Mouse (Mus musculus) CD8-positive naive resting alpha-beta T cell, adult 2 months (primary cell): Measurements from ENCODE around the gene Chst5.
"Not testable (repeated sequence)": the region's sequence is repeated elsewhere in the genome, so short reads cannot be mapped to it uniquely, and the experiment has no call there.

Experiments
- DNase-seq, 2 experiments: peaks; one replicate each; pipeline ENCODE4 v3.0.0; 2022; ENCODE audit warnings: low read depth in 2 of 2, low spot score in 2 of 2

Chst5 gene

DNA sequence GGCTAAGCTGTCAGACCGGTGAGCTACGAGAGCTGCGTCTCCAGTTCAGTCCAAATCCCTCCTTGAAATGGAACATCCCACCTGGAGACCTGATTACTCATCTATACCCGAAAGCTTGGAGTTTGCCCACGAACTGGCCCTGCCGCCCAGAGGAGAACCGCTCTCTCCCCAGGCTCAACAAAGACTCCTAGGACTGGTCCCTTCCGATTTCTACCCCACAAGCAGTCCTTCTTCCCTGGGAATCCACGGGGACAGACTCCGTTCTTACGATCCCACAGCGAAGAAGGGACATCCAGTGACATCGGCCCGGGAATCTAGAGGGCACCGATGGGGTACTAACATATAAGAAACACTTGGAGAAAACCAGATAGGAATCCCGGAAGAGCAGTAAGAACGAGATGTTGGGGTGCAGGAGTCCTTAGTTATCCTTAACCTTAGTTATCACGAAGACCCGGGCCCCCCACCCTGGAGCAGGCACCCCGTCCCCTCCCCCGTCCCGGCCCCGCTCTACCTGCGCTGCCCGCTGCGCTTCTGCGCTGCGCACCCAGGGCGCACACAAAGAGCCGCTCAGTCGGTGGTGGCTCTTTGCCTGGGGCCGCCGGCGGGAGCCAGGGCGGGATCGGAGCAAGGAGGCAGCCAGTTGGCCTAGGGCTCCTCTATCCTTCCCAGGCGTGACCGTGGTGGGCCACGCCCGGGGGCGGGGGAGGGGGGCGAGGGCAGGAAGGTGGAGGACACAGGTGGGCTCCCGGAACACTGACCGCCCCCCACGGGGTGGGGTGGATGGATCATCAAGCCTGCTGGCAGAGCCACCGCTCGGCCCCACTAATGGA is at the start of gene Chst5:
TSS of gene Chst5 (minus strand) at position 827 of the 830 bp plus-strand sequence.
- no peak for DNase-seq

- DNase-seq: no peak
These were observed 47.0 kb upstream of the Chst5 start for GRCm38 (mm10) chr8:111957231-111957630.

GRCm38 (mm10) chr8:111955879-111956278 is 45.6 kb upstream of the Chst5 start:
- no peak for DNase-seq

- DNase-seq: no peak
These were observed 44.8 kb upstream of the Chst5 start for GRCm38 (mm10) chr8:111954844-111955594.

- no peak for DNase-seq
These were observed 41.7 kb upstream of the Chst5 start for GRCm38 (mm10) chr8:111951936-111952335.

DNA sequence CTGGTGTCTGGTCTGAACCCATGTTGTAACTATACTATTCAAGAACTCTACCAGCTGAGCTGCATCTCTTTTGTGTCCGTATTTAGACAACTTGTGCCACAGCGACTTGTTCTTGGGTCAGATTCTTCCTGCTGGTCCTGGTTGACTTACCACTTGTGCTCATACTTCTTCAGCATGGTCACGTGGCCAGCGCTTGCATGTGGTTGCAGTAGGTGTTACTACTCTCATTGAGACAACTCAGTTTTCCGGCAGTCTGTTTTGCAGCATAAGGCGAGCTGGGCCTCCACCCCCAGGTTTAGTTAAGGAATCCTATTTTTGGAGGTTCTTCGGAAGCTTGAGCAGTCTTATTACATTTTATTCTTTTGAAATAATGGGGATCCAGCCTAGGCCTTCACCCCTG is 41.1 kb upstream of the Chst5 start:
- DNase-seq: no peak

DNA sequence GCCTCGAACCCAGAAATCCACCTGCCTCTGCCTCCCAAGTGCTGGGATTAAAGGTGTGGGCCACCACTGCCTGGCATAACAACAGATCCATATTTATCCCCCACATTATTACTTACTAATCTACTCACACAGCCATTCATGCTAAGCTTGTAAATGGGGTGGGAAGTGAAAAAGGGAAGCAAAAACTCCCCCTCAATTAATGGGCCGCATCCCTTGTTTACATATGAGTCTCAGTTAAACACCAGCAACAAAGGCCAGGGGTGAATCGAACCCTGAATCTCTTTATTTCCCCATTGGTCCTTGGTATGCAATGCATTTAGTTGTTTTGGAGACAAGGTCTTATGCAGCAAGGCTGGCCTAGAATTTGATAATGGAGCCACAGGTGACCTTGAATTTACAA is 40.6 kb upstream of the Chst5 start:
- DNase-seq: no peak

GRCm38 (mm10) chr8:111947954-111948353 is 37.7 kb upstream of the Chst5 start:
- no peak for DNase-seq

DNA sequence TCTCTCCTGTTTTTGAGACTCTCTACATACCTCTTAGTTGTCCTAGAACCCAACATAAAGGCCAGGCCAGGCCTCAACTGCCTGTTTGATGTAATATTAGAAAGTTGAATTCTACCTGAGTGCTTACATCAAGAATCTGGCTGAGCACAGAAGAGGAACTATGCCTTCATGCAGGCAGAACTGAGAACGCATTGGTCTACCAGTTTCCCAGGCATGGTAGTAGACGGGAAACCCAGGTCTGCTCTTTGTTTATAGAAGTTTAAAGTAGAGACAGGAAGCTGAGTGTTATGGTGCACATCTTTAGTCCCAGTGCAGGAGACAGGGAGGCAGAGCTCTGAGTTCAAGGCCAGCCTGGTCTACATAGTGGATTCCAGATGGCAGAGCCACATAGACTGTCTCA is 36.9 kb upstream of the Chst5 start:
- no peak for DNase-seq

GRCm38 (mm10) chr8:111943544-111943943 is 33.3 kb upstream of the Chst5 start:
- DNase-seq: no peak

- DNase-seq: peak; percentile 37 to 54
These were observed 30.8 kb upstream of the Chst5 start for GRCm38 (mm10) chr8:111941101-111941454.

DNA sequence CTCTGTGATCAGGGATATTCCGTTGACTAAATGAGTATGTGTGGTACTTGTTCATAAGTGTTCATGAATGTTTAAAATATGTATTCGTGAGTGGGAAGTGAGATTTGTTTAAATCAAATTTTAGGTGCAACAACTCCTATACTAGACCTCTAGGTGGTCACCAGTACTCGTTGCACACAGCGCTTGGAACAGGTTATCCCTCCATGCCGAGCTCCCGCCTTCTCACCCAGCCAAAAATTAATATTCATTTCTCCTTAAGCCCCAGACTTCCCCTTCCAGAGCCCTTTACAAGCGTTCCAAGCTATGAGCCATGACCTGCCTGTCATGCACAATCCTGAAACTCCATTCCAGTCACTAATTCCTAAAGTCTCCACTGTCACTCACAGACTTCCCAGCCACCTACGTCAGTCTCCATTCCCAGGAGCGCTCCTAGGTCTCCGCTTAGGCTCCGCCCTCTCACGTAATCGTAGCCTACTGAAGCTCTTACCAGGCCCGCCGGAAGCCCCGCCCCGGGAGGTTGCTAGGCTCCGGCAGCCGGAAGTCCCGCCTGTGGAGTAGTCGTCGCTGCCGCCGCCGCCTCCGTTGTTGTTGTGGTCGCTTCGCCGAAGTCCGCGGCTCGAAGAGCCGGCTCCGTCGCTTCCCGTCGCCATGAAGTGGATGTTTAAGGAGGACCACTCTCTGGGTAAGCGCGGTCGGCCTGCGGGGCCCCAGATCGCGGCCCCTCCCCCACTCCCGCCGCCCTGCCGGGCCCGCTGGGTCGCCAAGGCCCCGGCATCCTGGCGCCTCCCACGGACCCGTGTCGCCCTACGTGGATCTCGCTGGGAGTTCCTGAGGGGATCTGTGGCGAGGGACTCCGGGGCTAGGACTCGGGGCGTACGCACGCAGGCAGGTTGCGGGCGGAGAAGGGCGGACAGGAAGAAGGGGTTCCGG is 30.2 kb upstream of the Chst5 start, which contains the start of gene Gabarapl2:
TSS of gene Gabarapl2 (plus strand) at position 533 of the 930 bp plus-strand sequence.
- peak; percentile 86 to 93 for DNase-seq

GRCm38 (mm10) chr8:111939516-111940142 is 29.4 kb upstream of the Chst5 start:
- DNase-seq: peak in 1 of 2 experiments; percentile 10

GRCm38 (mm10) chr8:111938076-111938985 is 28.1 kb upstream of the Chst5 start:
- DNase-seq: not testable (repeated sequence)

DNA sequence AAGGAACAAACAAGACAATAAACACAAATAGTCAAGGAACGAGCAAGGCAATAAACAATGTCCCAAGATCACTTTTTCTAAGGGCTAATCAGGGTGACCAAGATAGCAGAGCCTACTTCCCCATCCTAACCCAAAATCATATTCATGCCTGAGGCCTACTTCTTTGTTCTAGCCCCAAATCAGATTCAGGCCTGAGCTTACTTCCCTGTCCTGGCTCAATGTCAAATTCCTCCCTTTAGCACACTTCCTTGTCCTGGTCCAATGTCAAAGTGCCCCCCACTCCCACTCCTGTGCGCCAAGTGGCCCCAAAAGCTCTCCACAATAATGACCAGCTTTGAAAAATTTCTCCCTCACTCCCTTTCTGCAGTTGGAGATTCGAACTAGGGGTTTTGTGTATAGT is 26.9 kb upstream of the Chst5 start:
- DNase-seq: no peak

GRCm38 (mm10) chr8:111934201-111934600 is 24.0 kb upstream of the Chst5 start:
- no peak for DNase-seq

DNA sequence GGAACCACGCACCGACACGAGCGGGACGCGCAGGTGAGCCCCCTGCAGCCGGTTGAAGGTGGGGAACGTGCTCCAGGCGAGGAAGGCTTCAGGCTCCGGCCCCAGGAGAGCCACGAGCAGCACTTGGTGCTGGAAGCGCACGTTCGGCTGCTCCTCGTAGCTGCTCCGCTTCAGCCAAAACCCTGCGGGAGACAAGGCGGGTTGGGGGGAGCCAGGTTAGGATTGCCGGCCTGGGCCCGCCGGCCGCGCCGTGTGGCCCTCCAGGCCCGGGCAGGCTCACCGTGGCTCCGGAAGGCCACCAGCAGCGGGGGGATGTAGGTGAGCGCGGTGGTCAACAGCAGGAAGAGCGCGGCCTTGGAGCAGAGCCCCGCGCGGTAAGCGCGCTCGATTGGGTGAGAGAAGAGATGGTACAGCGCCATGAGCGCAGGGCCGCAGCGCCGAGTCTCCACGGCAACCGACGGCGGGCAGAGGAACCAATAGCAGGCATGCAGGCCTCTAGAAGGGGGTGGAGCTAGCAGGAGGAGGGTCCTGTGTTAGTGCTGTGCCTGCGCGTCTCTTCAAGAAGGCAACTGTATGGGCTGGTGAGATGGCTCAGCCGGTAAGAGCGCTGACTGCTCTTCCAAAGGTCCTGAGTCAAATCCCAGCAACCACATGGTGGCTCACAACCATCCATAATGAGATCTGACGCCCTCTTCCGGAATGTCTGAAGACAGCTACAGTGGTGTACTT is 23.3 kb upstream of the Chst5 start, which contains the start of gene Tmem231:
TSS of gene Tmem231 (minus strand) at position 534 of the 729 bp plus-strand sequence.
- peak; percentile 71 to 79 for DNase-seq

GRCm38 (mm10) chr8:111932580-111933336 is 22.5 kb upstream of the Chst5 start:
- no peak for DNase-seq
